Mouse (Mus musculus) right cerebral cortex, postnatal 14 days (tissue): ENCODE measurements at regions not wholly inside any gene's neighbourhood (a gene's known extent, or its start where the extent isn't known, plus 50 kb on each side); places are given as distances from the start of the nearest gene placed in this dataset.

Experiments used
- DNase-seq: peaks from one replicate; pipeline ENCODE4 v3.0.0; 2022

DNA sequence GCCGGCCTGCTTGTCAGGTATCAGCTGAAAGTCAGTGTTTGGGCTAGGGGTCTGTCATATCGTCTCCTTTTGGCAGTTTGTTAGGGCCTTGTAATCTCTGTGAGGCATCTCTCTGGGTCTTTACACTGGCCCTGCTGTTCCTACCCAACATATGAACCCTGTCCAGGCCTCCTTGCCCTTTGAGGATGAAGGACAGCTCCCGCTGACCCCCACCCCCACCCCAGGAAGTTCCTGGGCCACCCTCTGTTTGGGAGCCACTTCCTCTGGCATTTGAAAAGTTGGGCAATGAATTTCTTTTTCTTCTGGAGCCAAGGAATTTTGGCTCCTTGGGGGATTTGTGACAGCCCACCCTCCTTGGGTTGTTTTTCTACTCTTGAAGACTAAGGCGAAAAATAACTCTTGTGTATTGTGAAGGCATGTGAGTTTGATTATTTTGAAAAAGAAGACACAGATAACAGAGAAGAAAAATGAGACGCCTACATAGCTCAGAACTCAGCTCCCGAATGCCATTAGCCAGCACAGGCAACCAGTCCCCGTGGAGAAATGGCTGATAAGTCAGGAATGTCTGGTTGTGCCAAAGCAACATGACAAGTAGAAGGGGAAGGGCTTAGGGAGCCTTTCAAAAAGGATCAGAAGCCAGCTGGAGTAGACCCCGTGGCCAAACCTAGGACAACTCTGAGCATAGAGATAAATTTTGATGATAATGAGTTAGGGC is 249.5 kb downstream of the Gm49356 start:
- DNase-seq: no peak

- no peak for DNase-seq
These were observed 252.5 kb downstream of the Gm49356 start for GRCm38 (mm10) chr15:59141621-59142020.

DNA sequence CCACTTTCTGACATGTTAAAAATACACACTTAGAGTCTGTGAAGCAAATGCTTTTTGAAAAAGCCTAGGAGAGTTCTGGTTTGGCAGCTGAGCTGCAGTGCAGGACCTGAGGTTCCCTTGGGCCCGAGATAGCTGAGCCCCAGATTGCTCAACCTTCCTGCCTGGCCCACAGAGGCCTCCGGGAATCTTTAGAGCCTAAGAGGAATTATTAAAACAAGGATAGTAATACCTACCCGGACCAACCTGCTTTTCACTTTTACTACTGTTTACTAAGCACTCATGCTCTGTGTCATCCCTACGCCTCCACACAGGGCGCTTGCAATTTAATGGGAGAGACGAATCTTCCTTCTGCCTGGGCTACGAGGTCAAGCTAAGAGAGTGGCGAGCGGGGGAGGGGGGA is 253.4 kb downstream of the Gm49356 start:
- DNase-seq: no peak

DNA sequence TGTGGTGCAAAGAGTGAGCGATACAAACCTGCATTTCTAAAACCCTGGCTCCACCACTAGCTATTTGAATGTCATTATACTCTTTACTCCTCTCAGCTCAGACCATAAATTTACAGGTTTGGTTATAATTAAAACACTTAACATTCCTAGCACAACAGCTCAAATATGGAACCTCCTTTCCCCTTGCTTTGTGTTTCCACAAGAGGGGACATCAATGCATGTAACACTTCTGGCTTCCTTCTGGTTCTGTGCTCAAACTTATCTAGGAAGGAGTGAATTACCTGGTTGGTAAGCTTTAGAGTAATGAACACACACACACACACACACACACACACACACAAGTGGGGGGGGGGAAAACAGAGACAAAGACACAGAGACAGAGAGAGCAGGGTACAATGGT is 254.8 kb downstream of the Gm49356 start:
- DNase-seq: no peak

GRCm38 (mm10) chr15:59145679-59146078 is 256.6 kb downstream of the Gm49356 start:
- DNase-seq: no peak

- DNase-seq: no peak
These were observed 257.0 kb downstream of the Gm49356 start for GRCm38 (mm10) chr15:59146111-59146510.

- no peak for DNase-seq
These were observed 257.5 kb downstream of the Gm49356 start for GRCm38 (mm10) chr15:59146586-59147085.

GRCm38 (mm10) chr15:59148531-59148930 is 259.4 kb downstream of the Gm49356 start:
- DNase-seq: no peak

- no peak for DNase-seq
These were observed 262.4 kb downstream of the Gm49356 start for GRCm38 (mm10) chr15:59151506-59151905.

DNA sequence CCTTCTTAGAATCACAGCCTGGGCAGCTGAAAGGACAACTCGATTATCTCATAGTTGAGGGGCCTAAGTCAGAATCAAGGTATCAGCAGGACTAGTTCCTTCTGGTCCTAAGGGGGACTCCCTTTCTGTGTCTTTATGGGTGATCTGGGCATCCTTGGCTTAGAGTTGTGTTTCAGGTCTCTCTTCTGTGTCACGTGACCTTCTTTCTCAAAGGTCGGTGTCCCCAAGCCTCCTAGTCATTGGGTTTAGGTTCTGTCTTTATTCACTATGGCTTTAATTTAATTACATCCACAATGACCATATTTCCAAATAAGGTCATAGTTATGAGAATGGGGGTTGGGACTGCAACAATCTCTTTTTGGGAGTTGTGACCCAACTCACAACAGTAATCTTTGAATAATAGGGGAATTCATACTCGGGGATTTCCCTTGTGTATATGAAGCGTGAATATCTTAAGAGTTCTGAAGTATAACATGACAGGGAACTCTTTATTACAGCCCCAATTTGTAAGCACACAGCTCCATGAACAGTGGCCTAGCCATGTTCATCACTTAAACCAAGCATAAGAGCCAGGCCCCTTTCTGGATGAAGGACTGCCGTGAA is 263.8 kb downstream of the Gm49356 start:
- no peak for DNase-seq

GRCm38 (mm10) chr15:59153416-59154250 is 264.5 kb downstream of the Gm49356 start:
- no peak for DNase-seq

DNA sequence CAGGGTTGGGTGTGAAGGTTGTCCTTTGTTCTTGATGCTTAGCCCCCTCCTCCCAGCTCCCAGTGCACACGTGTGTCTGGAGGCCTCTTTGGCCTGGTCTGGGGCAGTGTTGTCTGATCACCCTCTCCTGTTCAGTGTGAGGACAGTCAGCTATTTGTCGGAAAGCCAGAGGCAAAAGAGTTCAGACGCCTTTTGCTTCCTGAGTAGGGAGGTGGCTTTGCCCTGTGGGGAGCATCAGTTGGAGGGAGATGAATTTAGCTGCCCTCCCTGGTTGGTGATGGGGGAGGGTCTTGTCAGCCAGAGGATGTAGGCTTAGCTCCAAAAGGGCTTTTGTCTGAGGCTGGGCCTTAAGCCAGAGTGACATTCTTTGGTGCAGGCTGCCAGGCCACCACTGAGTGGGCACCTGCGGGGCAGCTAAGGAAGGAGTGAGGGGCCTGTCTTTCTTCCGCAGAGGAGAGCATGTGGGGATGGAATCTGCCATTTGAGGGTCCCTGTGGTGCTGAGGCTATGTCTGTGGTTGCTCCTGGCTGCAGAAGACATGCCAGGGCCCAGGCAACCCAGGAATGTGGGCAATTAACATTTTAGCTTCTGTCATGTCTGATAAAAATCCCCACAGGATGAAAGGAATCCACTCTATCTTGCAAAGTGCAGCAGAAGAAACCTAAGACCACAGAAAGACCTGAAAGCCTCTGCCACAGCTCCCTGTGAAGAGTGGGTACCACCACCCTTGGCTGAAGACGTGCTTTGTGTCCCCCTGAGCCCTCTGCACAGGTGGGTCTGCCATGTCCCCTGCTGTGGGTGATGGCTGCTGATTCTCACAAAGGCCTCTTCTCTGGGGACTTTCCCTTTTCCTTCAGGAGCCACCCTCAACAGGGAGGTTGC is 265.6 kb downstream of the Gm49356 start:
- DNase-seq: no peak

DNA sequence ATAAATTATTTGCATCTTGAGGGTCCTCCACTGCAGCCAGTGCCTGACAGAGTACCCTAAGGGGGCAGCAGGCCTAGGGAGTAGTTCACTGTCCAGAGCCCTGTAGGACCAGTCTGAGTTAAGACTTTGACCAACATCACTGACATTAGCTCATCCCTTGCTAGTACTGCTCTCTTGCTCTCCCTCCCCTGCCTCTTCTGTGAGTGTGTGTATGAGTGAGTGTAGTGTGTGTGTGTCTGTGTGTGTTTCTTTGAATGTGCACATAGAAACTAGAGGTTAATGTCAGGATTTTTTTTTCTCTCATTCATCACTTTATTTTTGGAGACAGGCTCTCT is 266.2 kb downstream of the Gm49356 start:
- no peak for DNase-seq

DNA sequence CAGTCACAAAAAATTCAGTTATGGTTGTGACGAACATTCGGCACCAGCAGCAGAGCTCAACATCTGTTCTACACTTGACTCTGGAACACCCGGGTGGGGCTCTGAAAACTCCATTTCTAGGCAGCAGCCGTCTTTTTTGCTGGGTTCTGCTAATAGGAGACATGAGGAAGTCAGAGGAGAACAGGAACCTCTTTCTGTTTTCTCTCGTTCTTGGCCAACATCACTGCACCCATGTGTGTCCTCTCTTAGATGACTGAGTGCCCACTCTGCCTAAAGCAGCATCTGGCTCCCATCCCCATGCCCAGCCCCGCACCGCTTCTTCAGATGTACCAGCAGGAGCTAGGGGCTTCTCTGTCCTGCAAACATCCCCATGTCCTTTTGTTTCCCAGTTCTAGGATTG is 267.2 kb downstream of the Gm49356 start:
- no peak for DNase-seq

DNA sequence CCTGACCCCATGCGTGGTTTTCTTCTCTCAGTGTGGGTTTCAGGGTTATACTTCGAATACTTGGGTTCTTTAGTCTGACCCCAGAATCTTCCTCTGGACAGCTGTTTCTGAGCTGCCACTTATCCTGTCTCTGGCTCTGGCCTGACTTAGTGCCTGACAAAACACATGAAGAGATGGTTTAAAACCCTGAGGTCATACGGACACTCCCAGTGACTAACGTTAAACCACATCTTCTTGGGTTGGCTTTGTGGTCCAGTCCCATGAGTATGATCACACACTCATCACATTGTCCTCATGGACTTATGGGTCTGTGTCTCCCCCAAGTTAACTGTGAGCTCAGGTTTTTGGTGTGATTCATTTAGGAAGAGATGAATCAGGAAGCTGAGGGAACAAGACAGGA is 269.7 kb downstream of the Gm49356 start:
- no peak for DNase-seq

DNA sequence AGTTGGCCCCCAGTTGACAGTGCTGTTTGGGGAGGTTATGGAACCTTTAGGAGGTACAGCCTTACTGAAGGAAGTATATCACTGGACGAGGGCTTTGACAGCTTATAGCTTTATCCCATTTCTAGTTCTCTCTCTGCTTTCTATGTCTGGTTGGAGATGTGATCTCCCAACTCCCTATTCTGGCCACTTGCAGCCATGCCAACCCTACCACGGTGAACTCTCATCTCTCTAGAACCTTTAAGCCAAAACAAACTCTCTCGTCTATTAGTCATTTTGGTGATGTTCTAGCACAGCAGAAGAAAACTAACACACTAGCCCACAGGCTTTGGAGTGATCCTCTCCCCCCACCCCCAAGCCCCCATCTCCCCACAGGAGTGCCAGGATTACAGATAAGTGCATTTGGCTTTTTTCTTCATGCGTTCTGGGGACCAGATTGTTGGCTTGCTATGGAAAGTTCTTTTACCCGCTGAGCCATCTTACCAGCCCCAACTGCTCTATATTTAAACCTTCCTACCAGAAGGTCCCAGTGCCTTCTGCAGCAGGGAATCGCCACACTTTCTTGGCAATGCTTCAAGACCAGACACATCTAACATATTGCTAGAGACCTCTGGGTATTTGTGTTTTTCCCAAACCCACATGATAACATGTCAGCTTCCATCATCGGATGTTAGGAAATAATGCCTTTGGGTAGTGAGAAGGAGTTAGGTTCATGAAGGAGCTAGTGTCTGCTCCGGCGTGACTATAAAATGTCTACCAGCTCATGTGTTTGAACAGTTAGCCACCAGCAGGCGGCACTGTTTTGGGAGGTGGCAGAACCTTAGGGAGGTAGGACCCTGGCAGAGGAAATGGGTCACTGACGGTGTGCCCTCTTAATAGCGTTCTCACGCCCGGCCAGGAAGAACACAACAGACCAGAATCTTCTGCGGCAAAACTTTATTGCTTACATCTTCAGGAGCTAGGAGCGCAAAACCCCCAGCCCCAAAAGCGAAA is 272.1 kb downstream of the Gm49356 start:
- DNase-seq: no peak

GRCm38 (mm10) chr15:59167937-59168659 is 279.0 kb downstream of the Gm49356 start:
- no peak for DNase-seq

- DNase-seq: no peak
These were observed 279.6 kb downstream of the Gm49356 start for GRCm38 (mm10) chr15:59168660-59169170.

GRCm38 (mm10) chr15:59169237-59169797 is 280.2 kb downstream of the Gm49356 start:
- no peak for DNase-seq

DNA sequence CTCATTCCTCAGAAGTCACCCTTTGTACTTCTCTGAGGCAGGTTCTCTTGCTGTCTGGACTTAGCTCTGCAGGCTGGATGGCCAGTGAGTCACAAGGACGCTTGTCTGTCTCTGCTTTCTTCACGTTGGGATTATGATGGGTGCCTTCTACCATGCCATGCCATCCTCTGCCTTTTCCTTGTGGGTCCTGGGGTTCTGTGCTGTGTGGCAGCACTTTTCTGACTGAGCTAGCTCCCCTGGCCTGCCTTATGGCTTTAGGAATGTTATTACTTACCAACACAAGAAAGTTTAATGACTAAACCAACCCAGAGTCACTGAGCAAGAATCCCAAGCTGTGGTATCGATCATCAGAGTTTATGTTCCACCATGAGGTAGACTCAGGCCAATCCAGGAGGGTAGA is 280.7 kb downstream of the Gm49356 start:
- DNase-seq: no peak
